Mouse (Mus musculus) liver (tissue): ENCODE measurements around the gene 5730455P16Rik.
"Not testable (repeated sequence)": the region's sequence is repeated elsewhere in the genome, so short reads cannot be mapped to it uniquely, and the experiment has no call there.

Experiments used
- DNase-seq: peaks from one replicate; pipeline ENCODE4 v3.0.0-alpha.2; 2020; ENCODE audit warnings: mixed read lengths

Gene 5730455P16Rik

GRCm38 (mm10) chr11:80377712-80378451, at the start of gene 5730455P16Rik:
Gene 5730455P16Rik (minus strand): TSS chr11:80378034.
- DNase-seq, result peak; percentile 87

- DNase-seq, result not testable (repeated sequence)
Measured at GRCm38 (mm10) chr11:80426029-80426813, 48.4 kb upstream of the 5730455P16Rik start.

GRCm38 (mm10) chr11:80425247-80425778, 47.5 kb upstream of the 5730455P16Rik start:
- DNase-seq, result no peak

GRCm38 (mm10) chr11:80424691-80425090, 46.9 kb upstream of the 5730455P16Rik start:
- no peak for DNase-seq

- no peak for DNase-seq
Measured at GRCm38 (mm10) chr11:80421421-80422047, 43.7 kb upstream of the 5730455P16Rik start.

GRCm38 (mm10) chr11:80420202-80420984, 42.6 kb upstream of the 5730455P16Rik start:
- DNase-seq, result no peak

- no peak for DNase-seq
Measured at GRCm38 (mm10) chr11:80419743-80420142, 41.9 kb upstream of the 5730455P16Rik start.

GRCm38 (mm10) chr11:80417085-80417484, 39.3 kb upstream of the 5730455P16Rik start:
- DNase-seq, result no peak

GRCm38 (mm10) chr11:80410377-80410776, 32.5 kb upstream of the 5730455P16Rik start:
- DNase-seq, result no peak

- DNase-seq, result not testable (repeated sequence)
Measured at GRCm38 (mm10) chr11:80407878-80408277, 30.0 kb upstream of the 5730455P16Rik start.

GRCm38 (mm10) chr11:80396617-80397016, 18.8 kb upstream of the 5730455P16Rik start:
- DNase-seq, result no peak

GRCm38 (mm10) chr11:80395930-80396329, 18.1 kb upstream of the 5730455P16Rik start:
- DNase-seq, result no peak

GRCm38 (mm10) chr11:80391407-80392120, 13.7 kb upstream of the 5730455P16Rik start:
- no peak for DNase-seq

- DNase-seq, result no peak
Measured at GRCm38 (mm10) chr11:80389885-80390284, 12.1 kb upstream of the 5730455P16Rik start.

- peak; percentile 38 for DNase-seq
Measured at GRCm38 (mm10) chr11:80386790-80387189, 9.0 kb upstream of the 5730455P16Rik start.

GRCm38 (mm10) chr11:80385055-80385454, 7.2 kb upstream of the 5730455P16Rik start:
- peak; percentile 10 for DNase-seq

- peak; percentile 15 for DNase-seq
Measured at GRCm38 (mm10) chr11:80384461-80384860, 6.6 kb upstream of the 5730455P16Rik start.

- DNase-seq, result peak; percentile 84
Measured at GRCm38 (mm10) chr11:80383626-80384046, 5.8 kb upstream of the 5730455P16Rik start.

- peak; percentile 98 for DNase-seq
Measured at GRCm38 (mm10) chr11:80383019-80383625, 5.3 kb upstream of the 5730455P16Rik start, which contains the start of gene Zfp207. Gene Zfp207 (plus strand): TSS chr11:80383279.

GRCm38 (mm10) chr11:80382626-80383018, 4.8 kb upstream of the 5730455P16Rik start:
- DNase-seq, result peak; percentile 26

- not testable (repeated sequence) for DNase-seq
Measured at GRCm38 (mm10) chr11:80379184-80379583, 1.4 kb upstream of the 5730455P16Rik start.
